Comparison of ENCODE assay signal across 9 mouse cellular contexts in genomic region chr19:34334300-34334699, GRCm38 (mm10). TPM values are rescaled to one million over a fixed set of nuclear protein-coding genes. Genes with fewer than 3 reads are reported as not detected.
DNase-seq lines count a peak whose midpoint lies in the region; ATAC-seq lines count a peak whose summit lies in the region.
"Had no signal": no experiment of that assay in that cellular context is flagged by ENCODE, and none has a peak within 500 bp of the region (broad histone marks: within the 10 kb centered on the region; RNA-seq: fewer than 3 reads in every experiment).

No protein-coding gene starts in this region.

- no peaks in the 10 kb centered on the region for H3K9me3 ChIP-seq in lung, embryonic 15.5 days
- H3K9me3 ChIP-seq: limb, embryonic 12.5 days had no signal

- ATAC-seq in CD4-positive, CD25-positive, alpha-beta regulatory T cell, adult 4 months: peak; percentile 87
- ATAC-seq in activated CD4-positive, CD25-positive, alpha-beta regulatory T cell, adult 4 months: peak; percentile 66
- peak; percentile 27; the same call in 1 of the 2 replicates for ATAC-seq in lung, embryonic 15.5 days (ENCODE audit: borderline replicate concordance, extremely low read depth, low FRiP score, low TSS enrichment)

- H3K4me1 ChIP-seq in lung, embryonic 15.5 days: no peaks in the 10 kb centered on the region
- H3K4me1 ChIP-seq: limb, embryonic 12.5 days had no signal

- intact Hi-C loops in gastrocnemius, postnatal 14 days (cut with DNase I; ENCODE audit: low total_unique reads): loop anchor here (10.0 kb wide), 1 partner anchor 301 kb away; no protein-coding TSS in a partner anchor

- DNase-seq in cerebellum, postnatal 4 days (ENCODE audit: low spot score in 2 of 2): peak; percentile 56 to 61
- DNase-seq in gastrocnemius, postnatal 14 days: peak; percentile 55
- peak; percentile 27 for DNase-seq in large intestine, adult 2 months (ENCODE audit: low read depth, low spot score)
- DNase-seq in ovary, postnatal 36 days (ENCODE audit: low spot score): peak; percentile 45
- peak; percentile 58 to 62 for DNase-seq in thymus, postnatal 36 days

- no peak overlapping the region for H3K27ac ChIP-seq in lung, embryonic 15.5 days
- H3K27ac ChIP-seq: limb, embryonic 12.5 days had no signal

- H3K9ac ChIP-seq in lung, embryonic 15.5 days: no peak overlapping the region
- H3K9ac ChIP-seq: limb, embryonic 12.5 days had no signal

- 3% methylated on average over 2 of the region's 2 CpGs for WGBS in large intestine, adult 2 months
- 1% methylated on average over 2 of the region's 2 CpGs for WGBS in lung, embryonic 15.5 days

- no peaks in the 10 kb centered on the region for H3K36me3 ChIP-seq in lung, embryonic 15.5 days
- H3K36me3 ChIP-seq: limb, embryonic 12.5 days had no signal

- H3K27me3 ChIP-seq in lung, embryonic 15.5 days: no peaks in the 10 kb centered on the region
- H3K27me3 ChIP-seq: limb, embryonic 12.5 days had no signal

- no peak overlapping the region for H3K4me2 ChIP-seq in lung, embryonic 15.5 days
- H3K4me2 ChIP-seq: limb, embryonic 12.5 days had no signal

- no peak overlapping the region for H3K4me3 ChIP-seq in lung, embryonic 15.5 days
- H3K4me3 ChIP-seq: limb, embryonic 12.5 days had no signal

RNA-seq across cellular contexts. Expression of gene Fas, which starts 43.8 kb away (rescaled TPM):
- 100 to 1,000 TPM; 132 to 152 TPM for polyA plus RNA-seq in CD4-positive, CD25-positive, alpha-beta regulatory T cell, adult 4 months (2017; shearing (Covaris generic))
- 100 to 1,000 TPM; 110 to 143 TPM for polyA plus RNA-seq in activated CD4-positive, CD25-positive, alpha-beta regulatory T cell, adult 4 months (2017; shearing (Covaris generic))
- total RNA-seq in gastrocnemius, postnatal 14 days (2021): 1 to 10 TPM; 2.8 to 6.0 TPM
- polyA plus RNA-seq in large intestine, adult 2 months (2012; rRNA removed): 4.7 and 7.3 TPM in 2 replicates
- 11.2 and 12.0 TPM in 2 replicates for polyA plus RNA-seq in lung, embryonic 15.5 days (2015; fragmentation: Nextera tagmentation; extraction: Ambion mirVana)

Comparison
In these comparisons a context has a peak if more than half of its experiments do, and no peak if none do; other contexts are left out.
1. ATAC-seq: peak in every context shown above with its lines; median percentile 87 in CD4-positive, CD25-positive, alpha-beta regulatory T cell, adult 4 months; 66 in activated CD4-positive, CD25-positive, alpha-beta regulatory T cell, adult 4 months; 27 in lung, embryonic 15.5 days.